Mouse (Mus musculus) layer of hippocampus, postnatal 10 days (tissue): ENCODE measurements around the gene Lmbr1. TPM values are rescaled to one million over a fixed set of nuclear protein-coding genes. Genes with fewer than 3 reads are reported as not detected.

Experiments used
- microRNA-seq, 2 experiments: library from miRNA; unstranded; fragments of <30 nt; microRNA quantifications; one replicate each; pipeline ENCODE4 v1.2.0; 2021
- total RNA-seq, 2 experiments: library from RNA; stranded (reverse); gene quantifications; 2 replicates each; pipeline ENCODE4 v1.2.3; 2021

Gene Lmbr1
- total RNA-seq, 2 experiments from 2014 or later, result 34.1 to 39.2 TPM

Small RNAs within 50 kb of the gene (microRNA-seq; reads per million reads assigned to microRNA genes)
- 0 reads per million in 2 experiments for gene Gm23801

Other genes starting within 250 kb of the Lmbr1 start
- 10 to 100 TPM; 17.6 to 20.9 TPM for gene Rnf32, start 182.4 kb downstream of the Lmbr1 start, total RNA-seq
- gene Nom1, start 56.3 kb upstream of the Lmbr1 start, total RNA-seq, result 10 to 100 TPM; 22.2 to 22.7 TPM
- gene Mnx1, start 100.1 kb upstream of the Lmbr1 start, total RNA-seq, result not detected
- 10 to 100 TPM; 86.7 to 90.6 TPM for gene Ube3c, start 190.9 kb upstream of the Lmbr1 start, total RNA-seq